Comparison of ENCODE assay signal across 12 mouse cellular contexts in genomic region chr8:90740963-90741733, GRCm38 (mm10).
A peak's percentile ranks its signal among the peaks of the same experiment; 100 is the strongest.
DNase-seq lines count a peak whose midpoint lies in the region; ATAC-seq lines count a peak whose summit lies in the region.
"Had no signal": no experiment of that assay in that cellular context is flagged by ENCODE, and none has a peak within 500 bp of the region (broad histone marks: within the 10 kb centered on the region; RNA-seq: fewer than 3 reads in every experiment).

No protein-coding gene starts in this region.

- H3K4me1 ChIP-seq in forebrain, embryonic 16.5 days (replicated peaks; ENCODE audit: control insufficient read depth, insufficient read depth, low read length), result peaks cover 13% of the 10 kb centered on the region
- peaks cover 30% of the 10 kb centered on the region for H3K4me1 ChIP-seq in midbrain, embryonic 12.5 days
- H3K4me1 ChIP-seq: limb, embryonic 12.5 days had no signal

- DNase-seq in kidney, postnatal 14 days, result peak; percentile 3
- DNase-seq in kidney, postnatal 25 days, result no peak
- DNase-seq in retina, postnatal 1 day, result peak; percentile 86
- DNase-seq in T-cell, adult 2 months (ENCODE audit: low spot score), result no peak
- no peak for DNase-seq in adrenal gland, adult (ENCODE audit: inconsistent age in 2 of 2, low spot score in 1 of 2)
- DNase-seq: cerebellum, adult 9-11 months; heart, adult 11 months; lung, embryonic 14.5 days had no signal

- no peak overlapping the region for H3K9ac ChIP-seq in forebrain, embryonic 16.5 days (replicated peaks; ENCODE audit: low read depth, low read length)
- no peak overlapping the region for H3K9ac ChIP-seq in midbrain, embryonic 12.5 days (replicated peaks)
- H3K9ac ChIP-seq: limb, embryonic 12.5 days; lung, embryonic 14.5 days had no signal

- H3K4me3 ChIP-seq in forebrain, embryonic 16.5 days (replicated peaks; ENCODE audit: low read length), result no peak overlapping the region
- H3K4me3 ChIP-seq in midbrain, embryonic 12.5 days, result no peak overlapping the region
- H3K4me3 ChIP-seq: limb, embryonic 12.5 days had no signal

- no peaks in the 10 kb centered on the region for H3K36me3 ChIP-seq in forebrain, embryonic 16.5 days (ENCODE audit: control insufficient read depth, insufficient read depth)
- no peaks in the 10 kb centered on the region for H3K36me3 ChIP-seq in midbrain, embryonic 12.5 days
- H3K36me3 ChIP-seq: limb, embryonic 12.5 days had no signal

- H3K27me3 ChIP-seq in forebrain, embryonic 16.5 days (replicated peaks; ENCODE audit: control insufficient read depth, insufficient read depth, low read length), result no peaks in the 10 kb centered on the region
- H3K27me3 ChIP-seq in midbrain, embryonic 12.5 days, result no peaks in the 10 kb centered on the region
- H3K27me3 ChIP-seq: limb, embryonic 12.5 days had no signal

- no peaks in the 10 kb centered on the region for H3K9me3 ChIP-seq in forebrain, embryonic 16.5 days (ENCODE audit: control insufficient read depth, low read length)
- peaks cover 6% of the 10 kb centered on the region; the same call in 1 of the 2 replicates for H3K9me3 ChIP-seq in midbrain, embryonic 12.5 days
- H3K9me3 ChIP-seq: limb, embryonic 12.5 days had no signal

- H3K4me2 ChIP-seq in forebrain, embryonic 16.5 days (ENCODE audit: low read length), result peak overlapping the region; percentile 8; the same call in 1 of the 2 replicates
- H3K4me2 ChIP-seq in midbrain, embryonic 12.5 days (replicated peaks), result peak overlapping the region; percentile 38
- H3K4me2 ChIP-seq: limb, embryonic 12.5 days; lung, embryonic 14.5 days had no signal

- peak; percentile 70 for ATAC-seq in forebrain, embryonic 16.5 days
- ATAC-seq in midbrain, embryonic 12.5 days (ENCODE audit: low FRiP score, low read depth), result peak; percentile 87
- no peak for ATAC-seq in granulocyte monocyte progenitor cell, adult 5-6 weeks (replicated peaks; ENCODE audit: poor library complexity, severe bottlenecking)

- peak overlapping the region; percentile 79 for H3K27ac ChIP-seq in forebrain, embryonic 16.5 days (ENCODE audit: low read length)
- peak overlapping the region; percentile 97 for H3K27ac ChIP-seq in midbrain, embryonic 12.5 days (replicated peaks)
- H3K27ac ChIP-seq: limb, embryonic 12.5 days had no signal

- 6% methylated on average over 9 of the region's 9 CpGs for WGBS in forebrain, embryonic 16.5 days
- WGBS in midbrain, embryonic 12.5 days, result 7% methylated on average over 9 of the region's 9 CpGs

Comparison
In these comparisons a context has a peak if more than half of its experiments do, and no peak if none do; other contexts are left out.
1. DNase-seq: peak in kidney, postnatal 14 days (single experiment) and retina, postnatal 1 day (single experiment); none in kidney, postnatal 25 days (0 of 2), T-cell, adult 2 months (single experiment) and adrenal gland, adult (0 of 2).